Mouse (Mus musculus) liver, embryonic 14.5 days (tissue): ENCODE results near the gene Gm973. TPM values are rescaled to one million over a fixed set of nuclear protein-coding genes. Genes with fewer than 3 reads are reported as not detected.
"Not testable (repeated sequence)": the region's sequence is repeated elsewhere in the genome, so short reads cannot be mapped to it uniquely, and the experiment has no call there.

Experiments used
- ATAC-seq: fragments of 200-750 bp; cut with Nextera tagmentation; 2 replicates; pipeline ENCODE4 v1.8.0; 2017; ENCODE audit warnings: moderate number of reproducible peaks, mild to moderate bottlenecking, moderate library complexity; ENCODE audit not compliant: insufficient read depth
- DNase-seq, 3 experiments: peaks; one replicate each; pipeline ENCODE4 v3.0.0-alpha.2; 2012 to 2013; ENCODE audit warnings: low read depth in 3 of 3, low spot score in 3 of 3
- H3K27ac ChIP-seq: fragments of 300-500 bp; sonication (generic); 2 replicates; pipeline ENCODE4 v1.5.1; 2014; ENCODE audit warnings: moderate library complexity, mild to moderate bottlenecking, control low read depth, inconsistent platforms
- H3K27me3 ChIP-seq: fragments of 300-500 bp; sonication (generic); 2 replicates; pipeline ENCODE4 v1.6.1; 2014; ENCODE audit warnings: mild to moderate bottlenecking, low read length, moderate library complexity; ENCODE audit not compliant: control insufficient read depth, insufficient read depth
- H3K36me3 ChIP-seq: fragments of 300-500 bp; sonication (generic); replicated peaks from 2 replicates; pipeline ENCODE4 v1.6.1; 2014; ENCODE audit warnings: low read depth; ENCODE audit not compliant: control insufficient read depth, insufficient read depth
- H3K4me1 ChIP-seq, 2 experiments: fragments of 200-500 bp in 1 of 2; fragments of 300-500 bp in 1 of 2; sonication (generic) in 1 of 2; replicated peaks; 2 replicates each; pipeline ENCODE4 v1.6.1; 2012 to 2014; ENCODE audit warnings: antibody characterized with exemption in 1 of 2, inconsistent platforms in 1 of 2, low read length in 1 of 2; ENCODE audit not compliant: control insufficient read depth in 2 of 2, insufficient read depth in 2 of 2
- H3K4me2 ChIP-seq: fragments of 300-500 bp; sonication (generic); 2 replicates; pipeline ENCODE4 v1.6.1; 2014; ENCODE audit warnings: low read depth, mild to moderate bottlenecking, control low read depth, moderate library complexity
- H3K4me3 ChIP-seq, 2 experiments: fragments of 200-500 bp in 1 of 2; fragments of 300-500 bp in 1 of 2; sonication (generic) in 1 of 2; 2 replicates each; pipeline ENCODE4 v1.5.1; 2012 to 2014; ENCODE audit warnings: low read depth in 2 of 2, low read length in 2 of 2, mild to moderate bottlenecking in 2 of 2, control low read depth in 1 of 2, inconsistent platforms in 1 of 2, moderate library complexity in 1 of 2; ENCODE audit not compliant: insufficient read depth in 1 of 2
- H3K9ac ChIP-seq: fragments of 300-500 bp; sonication (generic); replicated peaks from 2 replicates; pipeline ENCODE4 v1.6.1; 2014; ENCODE audit warnings: mild to moderate bottlenecking, control low read depth, moderate library complexity
- H3K9me3 ChIP-seq: fragments of 300-500 bp; sonication (generic); 2 replicates; pipeline ENCODE4 v1.6.1; 2016; ENCODE audit warnings: low read length, mixed read lengths; ENCODE audit not compliant: control insufficient read depth
- CTCF ChIP-seq: IDR thresholded peaks from 2 replicates; pipeline ENCODE4 v1.5.1; 2016; ENCODE audit warnings: antibody characterized with exemption, low read depth, control low read depth
- EP300 ChIP-seq: IDR thresholded peaks from 2 replicates; pipeline ENCODE4 v1.6.1; 2016; ENCODE audit warnings: antibody characterized with exemption, low read depth
- WGBS: fragments of 180-500 bp; shearing (Covaris S2); extraction: QIAGEN DNeasy Blood & Tissue Kit; methylation state at CpG from one replicate; pipeline ENCODE4 v1.1.7; 2014; ENCODE audit not compliant: insufficient replicate concordance; 5-methylcytosine and 5-hydroxymethylcytosine counted together
- polyA plus RNA-seq, 2 experiments: library from polyadenylated mRNA; depleted of rRNA in 1 of 2; stranded (reverse) in 1 of 2; unstranded in 1 of 2; fragments of >200 nt; fragmentation: Nextera tagmentation in 1 of 2; extraction: Ambion mirVana in 1 of 2; gene quantifications; 2 replicates each; pipeline versions ENCODE4 v1.2.1 to v1.2.3; 2012 to 2014

The Gm973 gene
- polyA plus RNA-seq, 2 experiments, result 0.03 TPM; not detected in 1

DNA sequence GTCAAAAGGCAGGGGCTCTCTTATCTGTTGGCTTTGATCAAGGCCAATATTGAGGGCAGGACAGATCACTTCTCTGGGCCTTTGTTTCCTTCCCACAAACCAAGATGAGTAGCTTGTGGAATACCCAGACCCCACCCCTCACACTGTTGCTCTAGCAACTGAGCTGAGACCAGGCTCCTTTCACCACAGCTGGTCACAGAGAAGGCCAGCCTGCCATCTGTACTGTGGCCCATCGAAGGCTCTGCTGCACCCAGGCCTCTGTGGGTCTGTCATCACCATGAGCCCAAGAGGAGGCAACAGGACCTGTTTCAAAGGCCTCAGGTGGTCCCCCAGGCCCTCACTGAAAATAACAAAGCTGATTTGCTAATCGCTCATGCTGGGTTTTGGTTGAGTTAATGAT is 99.0 kb downstream of the Gm973 start:
- WGBS, result 67% methylated on average over 2 of the region's 2 CpGs
- DNase-seq, result no peak
- H3K9me3 ChIP-seq, result no peaks in the 10 kb centered on the region
- TF ChIP-seq CTCF, result no peak
- TF ChIP-seq EP300, result no peak
- H3K36me3 ChIP-seq, result no peaks in the 10 kb centered on the region
- no peak for ATAC-seq
- H3K27me3 ChIP-seq, result no peaks in the 10 kb centered on the region
- H3K4me2 ChIP-seq, result no peak overlapping the region
- no peaks in the 10 kb centered on the region for H3K4me1 ChIP-seq
- H3K9ac ChIP-seq, result no peak overlapping the region
- no peak overlapping the region for H3K4me3 ChIP-seq
- H3K27ac ChIP-seq, result no peak overlapping the region

DNA sequence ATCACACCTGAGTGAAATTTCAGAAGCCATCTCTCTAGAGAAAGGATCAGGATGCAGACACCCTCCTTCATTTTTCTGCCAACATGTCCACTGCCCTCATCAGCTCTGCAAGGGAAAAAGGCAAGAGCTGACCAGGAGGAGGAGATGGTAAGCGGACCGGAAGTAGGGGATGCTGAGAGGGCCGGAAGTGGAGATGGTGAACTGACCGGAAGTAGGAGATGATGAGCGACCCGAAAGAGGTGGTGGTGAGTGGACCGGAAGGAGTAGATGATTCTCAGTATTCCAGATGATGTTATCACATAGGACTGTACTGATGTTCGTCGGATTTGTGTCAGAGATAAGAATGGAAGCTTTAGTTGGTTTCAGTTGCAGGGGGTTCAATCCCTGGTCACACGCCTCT is 103.1 kb downstream of the Gm973 start:
- H3K4me3 ChIP-seq, result no peak overlapping the region
- H3K36me3 ChIP-seq, result no peaks in the 10 kb centered on the region
- no peaks in the 10 kb centered on the region for H3K9me3 ChIP-seq
- TF ChIP-seq EP300 (no peak), CTCF (no peak)
- H3K4me2 ChIP-seq, result no peak overlapping the region
- H3K27me3 ChIP-seq, result no peaks in the 10 kb centered on the region
- H3K4me1 ChIP-seq, result no peaks in the 10 kb centered on the region
- H3K9ac ChIP-seq, result no peak overlapping the region
- WGBS, result 69% methylated on average over 10 of the region's 10 CpGs
- no peak overlapping the region for H3K27ac ChIP-seq
- ATAC-seq, result no peak
- no peak for DNase-seq

DNA sequence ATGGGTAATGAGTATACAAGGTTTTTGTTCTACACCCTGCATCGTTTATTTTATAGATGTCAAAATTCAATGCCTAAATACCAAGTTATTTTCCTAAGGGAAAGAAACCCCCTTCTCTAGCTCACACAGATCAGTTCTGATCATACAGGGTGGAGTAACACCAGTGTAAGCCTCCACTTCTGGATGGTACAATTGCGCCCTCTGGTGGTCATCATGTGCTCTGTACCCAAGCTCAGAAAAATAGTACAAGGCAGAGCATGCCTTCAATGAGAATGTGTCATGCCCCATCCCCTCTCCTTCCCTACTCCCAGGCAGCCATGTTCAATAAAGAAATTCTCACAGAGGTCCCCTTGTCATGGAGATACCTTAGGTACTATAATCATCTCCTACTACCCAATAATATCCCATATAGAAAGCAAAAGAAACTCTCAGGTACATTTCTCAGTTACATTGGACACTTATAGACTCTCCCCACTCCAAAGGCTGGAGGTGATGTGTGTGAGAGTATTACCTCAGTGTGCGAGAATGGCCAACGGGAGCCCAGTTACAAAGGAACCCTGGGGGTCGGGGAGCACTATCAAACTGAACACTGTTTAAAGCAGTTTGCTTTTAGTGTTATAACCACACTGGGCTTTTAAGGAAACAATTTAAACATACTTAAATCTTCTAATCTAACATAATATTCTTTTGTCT is 107.4 kb downstream of the Gm973 start:
- H3K27ac ChIP-seq, result no peak overlapping the region
- H3K9ac ChIP-seq, result no peak overlapping the region
- WGBS, result 20% methylated on average over 5 of the region's 5 CpGs
- ATAC-seq (peak; percentile 70), DNase-seq (peak; percentile 57 to 66 (median 65))
- no peak overlapping the region for H3K4me3 ChIP-seq
- H3K27me3 ChIP-seq, result no peaks in the 10 kb centered on the region
- no peak overlapping the region for H3K4me2 ChIP-seq
- peaks cover 0 to 3% of the 10 kb centered on the region in 2 experiments; a peak in 1 of 4 replicates for H3K4me1 ChIP-seq
- no peaks in the 10 kb centered on the region for H3K36me3 ChIP-seq
- peak; percentile 95 for TF ChIP-seq CTCF
- TF ChIP-seq EP300, result no peak
- no peaks in the 10 kb centered on the region for H3K9me3 ChIP-seq

DNA sequence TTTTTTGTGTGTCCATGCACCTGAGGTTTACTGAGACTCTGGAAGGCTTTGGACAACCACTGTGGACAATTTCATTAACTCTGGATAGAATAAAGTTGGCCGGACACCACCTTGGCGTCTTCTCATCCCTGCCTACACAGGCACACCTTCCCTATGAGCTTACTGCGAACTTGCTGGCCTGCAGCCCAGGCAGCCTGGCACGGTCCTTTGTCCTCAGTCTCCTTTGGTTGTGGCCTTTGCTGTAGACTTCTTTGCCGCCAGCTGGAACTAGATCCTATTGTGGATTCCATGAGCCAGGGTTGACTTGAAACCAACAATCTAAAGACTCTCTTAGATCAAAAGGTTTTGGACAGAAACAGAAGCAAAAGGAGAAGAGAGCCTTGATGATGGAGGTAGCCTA is 109.3 kb downstream of the Gm973 start:
- no peak for TF ChIP-seq CTCF
- no peak for TF ChIP-seq EP300
- Histone ChIP-seq H3K27ac (no peak overlapping the region), H3K4me1 (peaks cover 0 to 3% of the 10 kb centered on the region in 2 experiments; a peak in 1 of 4 replicates), H3K36me3 (no peaks in the 10 kb centered on the region), H3K4me2 (no peak overlapping the region), H3K9me3 (no peaks in the 10 kb centered on the region), H3K9ac (no peak overlapping the region), H3K4me3 (no peak overlapping the region), H3K27me3 (no peaks in the 10 kb centered on the region)
- ATAC-seq (no peak), DNase-seq (no peak)
- WGBS, result 75% methylated on average over 5 of the region's 5 CpGs

DNA sequence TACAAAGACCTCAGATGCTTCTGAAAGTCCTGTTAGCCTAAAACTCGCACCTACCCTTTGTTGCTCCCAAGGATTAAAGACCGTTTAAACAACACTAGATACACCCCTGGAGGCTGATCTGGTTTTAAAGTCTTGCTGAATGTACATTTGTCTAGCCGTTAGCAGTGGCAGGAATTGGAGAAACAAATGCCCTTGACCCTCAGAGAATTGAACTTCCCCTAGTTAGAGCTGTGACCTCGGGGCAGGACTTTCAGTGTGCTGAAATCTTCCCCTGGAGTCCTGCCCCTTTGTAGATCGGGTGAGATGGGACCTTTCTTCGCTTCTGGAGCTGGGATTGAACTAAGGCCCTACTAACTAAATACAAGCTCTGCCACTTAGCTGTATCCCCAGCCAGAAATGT is 113.1 kb downstream of the Gm973 start:
- Histone ChIP-seq H3K4me2 (no peak overlapping the region), H3K4me3 (no peak overlapping the region), H3K27ac (no peak overlapping the region), H3K36me3 (no peaks in the 10 kb centered on the region), H3K27me3 (no peaks in the 10 kb centered on the region), H3K9me3 (no peaks in the 10 kb centered on the region), H3K4me1 (peaks cover 0 to 11% of the 10 kb centered on the region in 2 experiments), H3K9ac (no peak overlapping the region)
- TF ChIP-seq EP300 (no peak), CTCF (no peak)
- DNase-seq (no peak), ATAC-seq (no peak)
- WGBS, result 46% methylated on average over 6 of the region's 6 CpGs

DNA sequence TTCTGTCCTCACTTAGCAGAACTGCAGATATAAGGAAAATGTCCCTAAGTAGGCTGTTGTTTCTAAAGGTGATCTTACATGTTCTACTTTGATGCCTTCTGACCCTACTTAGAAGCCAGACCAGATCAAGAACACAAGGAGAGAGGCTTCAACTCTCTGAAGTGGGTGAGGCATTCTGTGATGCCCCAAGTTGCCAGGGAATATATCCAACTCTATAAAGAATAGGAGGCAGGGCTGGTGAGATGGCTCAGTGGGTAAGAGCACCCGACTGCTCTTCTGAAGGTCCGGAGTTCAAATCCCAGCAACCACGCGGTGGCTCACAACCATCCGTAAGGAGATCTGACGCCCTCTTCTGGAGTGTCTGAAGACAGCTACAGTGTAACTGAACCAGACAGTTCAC is 114.3 kb downstream of the Gm973 start:
- H3K4me1 ChIP-seq, H3K36me3 ChIP-seq, H3K27ac ChIP-seq, H3K9me3 ChIP-seq, ATAC-seq, H3K27me3 ChIP-seq, H3K4me2 ChIP-seq, H3K9ac ChIP-seq, H3K4me3 ChIP-seq, DNase-seq: not testable (repeated sequence)
- 76% methylated on average over 6 of the region's 6 CpGs for WGBS
